Mouse (Mus musculus) mouse trophoblast stem cell (cell line): Measurements from ENCODE around the gene Cnn1.
"Not testable (repeated sequence)": the region's sequence is repeated elsewhere in the genome, so short reads cannot be mapped to it uniquely, and the experiment has no call there.

Experiments
- in situ Hi-C, 2 experiments: fragments of 300-500 bp; cut with MseI, MboI; formaldehyde crosslinking; loops; 2 replicates in 1 of 2; 3 replicates in 1 of 2; pipeline ENCODE4 v1.15.1; 2025

Cnn1 gene

DNA sequence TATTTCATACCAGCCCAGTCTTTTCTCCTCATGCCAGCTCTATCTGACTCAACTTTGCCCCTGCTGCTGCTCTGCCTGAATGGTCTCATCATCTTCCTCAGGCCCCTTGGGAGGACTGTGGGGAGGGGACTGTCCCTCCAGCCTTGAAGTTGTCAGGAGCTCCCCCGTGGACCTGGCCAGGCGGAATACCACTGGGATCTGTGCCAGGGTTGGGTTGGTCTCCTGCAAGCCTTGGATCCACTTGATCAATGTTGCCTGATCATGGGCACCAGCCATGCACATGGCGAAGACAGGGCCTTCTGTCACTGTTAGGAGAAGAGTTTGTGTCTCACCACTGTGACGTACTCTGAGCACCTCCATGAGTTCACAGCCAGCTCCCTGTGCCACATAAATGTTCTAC lies 26.7 kb upstream of the Cnn1 start:
- in situ Hi-C loops = no loop called here

- in situ Hi-C loops = not testable (repeated sequence)
Measured at GRCm38 (mm10) chr9:22075778-22076177, 23.2 kb upstream of the Cnn1 start.

GRCm38 (mm10) chr9:22076223-22076622 lies 22.8 kb upstream of the Cnn1 start:
- in situ Hi-C loops = no loop called here

- in situ Hi-C loops = no loop called here
Measured at GRCm38 (mm10) chr9:22084667-22085021, 14.4 kb upstream of the Cnn1 start.

DNA sequence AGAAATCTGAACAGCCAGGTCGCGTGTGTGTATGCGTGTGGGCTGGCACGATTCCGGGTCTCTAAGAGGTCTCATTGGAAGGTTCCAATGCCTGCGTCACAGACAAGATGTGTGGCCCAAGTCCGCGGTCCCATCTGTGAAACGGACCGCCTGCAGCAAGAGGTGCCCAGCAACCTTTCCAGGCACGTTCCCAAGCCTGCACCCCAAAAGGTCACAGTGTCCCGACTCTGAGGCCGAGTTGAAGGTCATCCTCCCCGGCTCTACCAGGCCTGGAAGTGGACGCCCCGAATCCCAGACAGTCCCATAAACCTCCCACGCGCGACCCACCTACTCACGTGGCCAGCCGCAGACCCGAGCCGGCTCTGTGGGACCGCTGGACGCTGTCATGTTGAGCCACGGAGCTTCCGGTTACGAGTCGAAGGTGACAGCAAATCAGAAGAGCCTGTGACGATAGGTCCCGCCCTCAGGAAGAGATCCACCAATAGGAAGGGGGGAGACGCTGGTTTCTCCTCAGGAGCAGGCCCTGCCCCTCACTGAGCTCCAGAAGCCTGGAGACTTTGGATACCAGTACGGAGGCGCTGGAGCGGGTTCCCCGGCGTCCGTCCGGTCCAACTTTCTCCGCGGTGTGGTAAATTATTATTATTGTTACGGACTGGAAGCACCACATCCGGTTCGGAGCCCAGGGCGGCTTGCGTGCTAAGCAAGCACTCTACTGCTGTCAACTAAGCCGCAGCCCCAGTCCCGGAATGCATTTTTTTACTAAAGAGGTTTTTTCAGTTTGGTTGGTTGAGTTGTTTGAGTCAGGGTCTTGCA lies 13.8 kb upstream of the Cnn1 start, which contains the start of gene Ecsit:
TSS of gene Ecsit (minus strand) at position 417 of the 813 bp plus-strand sequence.
- in situ Hi-C loops = no loop called here

DNA sequence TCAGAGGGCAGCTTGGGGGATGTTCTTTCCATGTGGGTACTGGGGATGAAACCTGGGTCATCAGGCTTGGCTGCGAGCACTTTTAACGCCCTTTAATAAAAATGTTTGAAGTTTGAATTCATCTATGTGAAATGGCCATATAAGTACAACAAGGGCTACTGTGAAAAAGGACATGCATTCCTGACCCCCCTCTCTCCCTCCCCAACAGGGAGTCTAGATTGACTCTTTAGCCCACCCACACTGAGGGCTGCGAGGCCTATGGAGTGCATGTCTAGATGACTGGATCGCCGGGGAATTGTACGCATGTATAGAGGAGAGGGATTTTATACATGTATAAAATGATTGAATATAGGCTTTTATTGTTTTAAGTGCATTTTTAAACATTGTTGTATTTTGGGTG lies 13.0 kb upstream of the Cnn1 start:
- in situ Hi-C loops = no loop called here

GRCm38 (mm10) chr9:22087034-22087618 lies 11.9 kb upstream of the Cnn1 start:
- in situ Hi-C loops = no loop called here

GRCm38 (mm10) chr9:22089281-22089680 lies 9.7 kb upstream of the Cnn1 start:
- in situ Hi-C loops = no loop called here

- in situ Hi-C loops = no loop called here
Measured at GRCm38 (mm10) chr9:22089986-22090385, 9.0 kb upstream of the Cnn1 start.

DNA sequence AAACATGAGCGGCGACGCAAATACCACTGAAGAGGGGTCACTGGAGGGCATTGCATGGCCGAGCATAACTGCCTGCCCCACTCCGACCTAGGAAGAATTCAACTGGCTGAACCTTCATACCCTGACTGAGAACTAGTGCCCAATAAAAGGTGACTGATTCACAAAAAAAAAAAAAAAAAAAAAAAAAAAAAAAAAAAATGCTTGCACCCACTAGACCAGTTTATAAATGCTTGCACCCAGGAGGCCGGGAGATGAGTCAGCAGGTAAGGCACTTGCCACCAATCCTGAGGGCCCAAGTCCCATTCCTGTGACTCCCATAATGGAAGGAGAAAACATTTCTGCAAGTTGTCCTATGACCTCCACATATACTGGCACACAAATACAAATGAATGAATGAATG lies 6.3 kb upstream of the Cnn1 start:
- in situ Hi-C loops = no loop called here

GRCm38 (mm10) chr9:22095854-22096307 lies 3.1 kb upstream of the Cnn1 start:
- in situ Hi-C loops = no loop called here

- in situ Hi-C loops = no loop called here
Measured at GRCm38 (mm10) chr9:22099922-22100321, 906 bp downstream of the Cnn1 start.

GRCm38 (mm10) chr9:22108194-22108593 lies 9.2 kb downstream of the Cnn1 start:
- in situ Hi-C loops = no loop called here

GRCm38 (mm10) chr9:22115635-22116034 lies 16.6 kb downstream of the Cnn1 start:
- in situ Hi-C loops = no loop called here

GRCm38 (mm10) chr9:22116086-22116485 lies 17.1 kb downstream of the Cnn1 start:
- in situ Hi-C loops = no loop called here

DNA sequence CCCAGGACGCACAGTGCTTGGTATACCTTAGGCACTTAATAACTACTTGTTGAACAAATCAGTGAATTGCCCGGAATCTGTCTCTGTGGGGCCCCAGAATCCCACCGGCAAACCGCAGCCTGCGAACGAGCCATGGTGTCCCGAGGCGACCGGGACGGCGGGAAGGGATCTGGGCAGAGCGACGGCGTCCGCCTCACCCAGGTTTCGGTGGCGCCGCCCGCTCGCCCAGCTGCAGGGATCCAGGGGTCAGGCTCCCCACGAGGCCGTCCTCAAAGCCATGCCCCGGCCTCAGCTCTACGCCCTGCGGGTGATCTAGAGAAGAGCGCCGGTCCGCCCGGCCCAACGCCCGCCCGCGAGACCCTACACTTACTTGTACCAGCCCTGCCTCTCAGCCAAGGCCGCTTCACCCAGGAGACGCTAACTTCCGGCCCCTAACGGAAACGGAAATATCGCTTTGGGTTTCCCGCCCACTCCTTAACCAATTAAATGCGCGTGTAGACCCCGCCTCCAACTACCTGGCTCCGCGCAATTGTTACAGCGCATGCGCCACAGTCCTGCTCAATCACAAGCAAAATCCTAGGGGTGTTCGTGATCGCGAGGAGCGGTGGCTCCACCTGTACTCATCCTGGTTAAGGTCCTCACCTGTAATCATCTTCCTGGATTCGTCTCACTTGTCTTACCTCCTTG lies 17.9 kb downstream of the Cnn1 start, which contains the start of gene Elof1:
TSS of gene Elof1 (minus strand) at position 433 of the 687 bp plus-strand sequence.
- in situ Hi-C loops = no loop called here

DNA sequence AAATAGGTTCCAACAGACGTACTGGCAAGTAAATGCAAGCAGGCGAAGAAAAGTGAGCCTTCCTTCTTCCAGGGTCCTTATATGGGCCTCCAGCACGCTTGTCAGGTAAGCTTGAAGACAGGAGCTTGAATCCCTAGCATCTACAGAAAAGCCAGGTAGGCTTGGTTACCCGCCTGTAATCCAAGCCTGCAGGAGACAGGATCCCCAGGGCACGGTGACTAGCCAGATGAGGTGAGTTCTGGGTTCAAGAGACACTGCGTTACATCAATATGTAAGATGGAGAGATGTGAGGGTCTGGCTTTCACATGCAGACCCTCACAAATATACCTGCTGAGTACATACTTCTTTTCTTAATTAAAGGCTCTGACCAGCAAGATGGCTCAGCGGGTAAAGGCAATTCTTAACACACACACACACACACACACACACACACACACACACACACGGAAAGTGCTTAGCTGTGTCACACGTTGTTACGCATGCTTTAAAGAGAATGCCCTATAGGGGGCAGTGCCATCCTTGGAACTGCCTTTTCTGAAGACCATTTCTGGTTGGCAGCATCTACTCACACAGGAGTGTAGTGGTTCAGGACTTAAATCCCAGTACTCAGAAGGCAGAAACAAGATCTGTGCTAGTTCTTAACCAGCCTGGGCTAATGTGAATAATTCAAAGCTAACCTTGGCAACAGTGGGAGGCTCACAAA lies 18.9 kb downstream of the Cnn1 start:
- in situ Hi-C loops = no loop called here

GRCm38 (mm10) chr9:22119543-22119942 lies 20.5 kb downstream of the Cnn1 start:
- in situ Hi-C loops = no loop called here

DNA sequence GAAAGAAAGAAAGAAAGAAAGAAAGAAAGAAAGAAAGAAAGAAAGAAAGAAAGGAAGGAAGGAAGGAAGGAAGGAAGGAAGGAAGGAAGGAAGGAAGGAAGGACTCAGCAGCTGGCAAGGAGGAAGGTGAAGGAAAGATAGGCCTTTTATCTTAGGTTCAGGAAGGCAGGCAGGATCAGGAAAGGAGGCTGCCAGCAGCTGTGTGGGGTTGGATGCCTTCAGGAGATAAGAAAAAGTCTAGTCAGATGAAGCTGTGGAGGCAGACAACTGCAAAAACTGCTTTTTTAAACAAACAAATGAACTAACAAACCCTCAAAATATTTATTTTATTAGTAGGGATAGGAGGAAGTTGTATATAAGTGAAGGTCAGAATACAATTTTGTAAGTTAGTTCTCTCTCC lies 22.5 kb downstream of the Cnn1 start:
- in situ Hi-C loops = no loop called here

- in situ Hi-C loops = no loop called here
Measured at GRCm38 (mm10) chr9:22122005-22122404, 23.0 kb downstream of the Cnn1 start.

DNA sequence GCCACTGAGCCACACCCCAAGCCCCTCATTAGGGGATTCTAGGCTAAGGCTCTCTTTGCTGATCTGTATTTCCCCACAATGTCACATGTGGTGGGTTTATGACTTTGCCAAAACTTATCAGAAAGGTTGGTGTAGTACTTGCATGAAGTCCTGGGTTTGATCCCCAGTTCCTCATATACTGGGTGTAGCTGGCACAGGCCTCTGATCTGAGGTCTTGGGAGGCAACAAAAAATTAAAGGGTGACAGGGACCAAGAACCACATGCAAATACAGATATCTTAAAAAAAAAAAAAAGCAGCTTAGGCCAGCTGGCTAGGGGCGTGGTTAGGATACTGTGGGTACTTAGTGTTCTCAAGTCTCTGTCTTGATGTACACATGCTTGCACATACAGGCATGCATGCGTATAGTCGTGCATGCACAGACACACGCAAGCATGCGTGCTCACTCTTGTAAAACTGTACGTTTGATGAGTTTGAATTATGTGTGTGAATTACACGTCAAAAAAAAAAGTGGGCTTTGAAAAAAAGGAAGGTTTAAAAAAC lies 24.1 kb downstream of the Cnn1 start:
- in situ Hi-C loops = no loop called here

DNA sequence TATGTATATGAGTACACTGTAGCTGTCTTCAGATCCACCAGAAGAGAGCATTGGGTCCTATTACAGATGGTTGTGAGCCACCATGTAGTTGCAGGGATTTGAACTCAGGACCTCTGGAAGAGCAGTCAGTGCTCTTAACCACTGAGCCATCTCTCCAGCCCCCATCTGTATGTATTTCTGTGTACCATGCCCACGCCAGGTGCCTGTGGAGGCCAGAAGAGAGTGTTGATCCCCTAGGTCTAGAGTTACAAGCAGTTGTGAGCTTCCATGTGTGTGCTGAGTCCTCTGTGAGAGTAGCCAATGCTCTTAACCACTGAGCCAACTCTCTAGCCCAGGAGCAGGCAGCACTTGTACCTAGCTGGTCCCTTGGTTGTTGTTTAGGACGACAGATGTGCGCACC lies 25.2 kb downstream of the Cnn1 start:
- in situ Hi-C loops = no loop called here
